Mouse (Mus musculus) Muller cell, postnatal 12 days (primary cell): ENCODE measurements at regions not wholly inside any gene's neighbourhood (a gene's known extent, or its start where the extent isn't known, plus 50 kb on each side); places are given as distances from the start of the nearest gene placed in this dataset.
A peak's percentile ranks its signal among the peaks of the same experiment; 100 is the strongest.

Experiments used
- DNase-seq: peaks from one replicate; pipeline ENCODE4 v3.0.0-alpha.2; 2015; ENCODE audit errors: inconsistent ontology term

- no peak for DNase-seq
These were observed 132.4 kb downstream of the Npr3 start for GRCm38 (mm10) chr15:11774717-11775116.

- DNase-seq: no peak
These were observed 136.5 kb downstream of the Npr3 start for GRCm38 (mm10) chr15:11770596-11770995.

- DNase-seq: no peak
These were observed 149.1 kb downstream of the Npr3 start for GRCm38 (mm10) chr15:11757963-11758362.

GRCm38 (mm10) chr15:11756786-11757185, 150.3 kb downstream of the Npr3 start:
- no peak for DNase-seq

GRCm38 (mm10) chr15:11753216-11753615, 153.9 kb downstream of the Npr3 start:
- peak; percentile 49 for DNase-seq

GRCm38 (mm10) chr15:11750893-11751292, 156.2 kb downstream of the Npr3 start:
- DNase-seq: no peak

GRCm38 (mm10) chr15:11749509-11749908, 157.6 kb downstream of the Npr3 start:
- no peak for DNase-seq

- DNase-seq: no peak
These were observed 158.8 kb downstream of the Npr3 start for GRCm38 (mm10) chr15:11748306-11748705.

- DNase-seq: no peak
These were observed 160.3 kb downstream of the Npr3 start for GRCm38 (mm10) chr15:11746754-11747153.

- DNase-seq: no peak
These were observed 161.3 kb downstream of the Npr3 start for GRCm38 (mm10) chr15:11745629-11746372.

GRCm38 (mm10) chr15:11744903-11745302, 162.2 kb downstream of the Npr3 start:
- no peak for DNase-seq

- DNase-seq: no peak
These were observed 162.8 kb downstream of the Npr3 start for GRCm38 (mm10) chr15:11744296-11744695.

GRCm38 (mm10) chr15:11742820-11743219, 164.3 kb downstream of the Npr3 start:
- DNase-seq: no peak

GRCm38 (mm10) chr15:11742346-11742729, 164.7 kb downstream of the Npr3 start:
- peak; percentile 36 for DNase-seq

GRCm38 (mm10) chr15:11741598-11742345, 165.3 kb downstream of the Npr3 start:
- peak; percentile 40 for DNase-seq

- DNase-seq: no peak
These were observed 169.6 kb downstream of the Npr3 start for GRCm38 (mm10) chr15:11737436-11738000.

- DNase-seq: no peak
These were observed 172.3 kb downstream of the Npr3 start for GRCm38 (mm10) chr15:11734639-11735265.

- no peak for DNase-seq
These were observed 177.7 kb downstream of the Npr3 start for GRCm38 (mm10) chr15:11729381-11729780.

- DNase-seq: no peak
These were observed 181.2 kb downstream of the Npr3 start for GRCm38 (mm10) chr15:11725620-11726530.

- DNase-seq: no peak
These were observed 186.4 kb downstream of the Npr3 start for GRCm38 (mm10) chr15:11720645-11721044.

GRCm38 (mm10) chr15:11716168-11716842, 190.8 kb downstream of the Npr3 start:
- DNase-seq: no peak
